Mouse (Mus musculus): ENCODE measurements around the gene Gdf1. TPM values are rescaled to one million over a fixed set of nuclear protein-coding genes. Genes with fewer than 3 reads are reported as not detected.

The Gdf1 gene
- polyA plus RNA-seq, 1 experiment from 2014 or later, result 0.29 TPM

DNA sequence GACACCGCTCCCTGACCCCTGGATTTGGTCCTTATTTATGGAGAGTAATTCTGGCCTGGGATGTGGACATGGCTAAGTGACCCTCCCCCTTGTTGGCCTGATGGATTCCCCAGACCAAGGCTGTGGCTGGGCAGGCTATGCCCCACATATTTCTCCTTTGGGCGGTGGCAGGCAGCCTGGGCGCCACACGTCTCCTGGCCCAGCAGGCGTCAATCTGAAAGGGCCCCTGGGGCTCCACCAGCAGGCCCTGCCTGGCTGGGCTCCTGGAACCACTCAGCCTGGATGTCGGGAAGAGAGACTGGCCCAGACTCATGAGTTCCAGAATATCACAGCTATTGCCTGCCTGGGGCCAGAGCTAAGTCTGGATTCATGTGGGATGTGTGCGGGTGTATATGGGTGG lies 40.9 kb downstream of the Gdf1 start:
- no peak overlapping the region for H3K9ac ChIP-seq
- peaks cover 41% of the 10 kb centered on the region for H3K4me1 ChIP-seq (replicated peaks)
- WGBS (ENCODE audit: insufficient replicate concordance), result 78% methylated on average over 7 of the region's 7 CpGs
- 0 out of 2 replicates have a peak, but pooled peaks cover 6% of the 10 kb centered on the region for H3K9me3 ChIP-seq (replicated peaks)
- H3K27ac ChIP-seq, result no peak overlapping the region
- H3K27me3 ChIP-seq, result peaks cover 66% of the 10 kb centered on the region
- H3K4me2 ChIP-seq, result no peak overlapping the region
- no peaks in the 10 kb centered on the region for H3K36me3 ChIP-seq
- no peak for DNase-seq
- no peak overlapping the region for H3K4me3 ChIP-seq (replicated peaks)
- ATAC-seq (ENCODE audit: low read depth), result no peak

DNA sequence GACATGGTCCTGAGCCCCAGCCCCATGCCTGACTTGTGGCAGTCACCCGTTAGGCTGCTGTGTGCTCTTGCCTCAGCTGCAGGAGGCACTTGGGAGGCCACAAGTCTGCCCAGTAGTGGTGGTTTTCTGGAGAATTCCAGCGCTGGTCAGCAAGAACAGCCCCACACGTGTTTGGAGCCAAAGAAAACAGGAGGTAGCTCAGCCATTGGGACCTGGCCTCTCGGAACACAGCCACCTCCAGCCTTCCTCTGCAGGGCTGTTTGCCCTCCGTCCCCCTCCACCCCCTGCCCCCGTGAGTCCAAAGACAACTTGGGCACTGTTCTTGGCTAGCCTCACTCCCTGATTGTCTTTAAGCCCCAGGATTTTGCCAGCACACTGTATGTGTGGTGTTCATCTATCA lies 42.3 kb downstream of the Gdf1 start:
- Histone ChIP-seq H3K27me3 (peaks cover 76% of the 10 kb centered on the region), H3K27ac (no peak overlapping the region), H3K9me3 (replicated peaks) (0 out of 2 replicates have a peak, but pooled peaks cover 6% of the 10 kb centered on the region), H3K9ac (no peak overlapping the region), H3K4me2 (no peak overlapping the region), H3K4me3 (replicated peaks) (no peak overlapping the region), H3K36me3 (no peaks in the 10 kb centered on the region), H3K4me1 (replicated peaks) (peaks cover 40% of the 10 kb centered on the region)
- no peak for DNase-seq
- 37% methylated on average over 6 of the region's 6 CpGs for WGBS (ENCODE audit: insufficient replicate concordance)
- ATAC-seq (ENCODE audit: low read depth), result no peak

DNA sequence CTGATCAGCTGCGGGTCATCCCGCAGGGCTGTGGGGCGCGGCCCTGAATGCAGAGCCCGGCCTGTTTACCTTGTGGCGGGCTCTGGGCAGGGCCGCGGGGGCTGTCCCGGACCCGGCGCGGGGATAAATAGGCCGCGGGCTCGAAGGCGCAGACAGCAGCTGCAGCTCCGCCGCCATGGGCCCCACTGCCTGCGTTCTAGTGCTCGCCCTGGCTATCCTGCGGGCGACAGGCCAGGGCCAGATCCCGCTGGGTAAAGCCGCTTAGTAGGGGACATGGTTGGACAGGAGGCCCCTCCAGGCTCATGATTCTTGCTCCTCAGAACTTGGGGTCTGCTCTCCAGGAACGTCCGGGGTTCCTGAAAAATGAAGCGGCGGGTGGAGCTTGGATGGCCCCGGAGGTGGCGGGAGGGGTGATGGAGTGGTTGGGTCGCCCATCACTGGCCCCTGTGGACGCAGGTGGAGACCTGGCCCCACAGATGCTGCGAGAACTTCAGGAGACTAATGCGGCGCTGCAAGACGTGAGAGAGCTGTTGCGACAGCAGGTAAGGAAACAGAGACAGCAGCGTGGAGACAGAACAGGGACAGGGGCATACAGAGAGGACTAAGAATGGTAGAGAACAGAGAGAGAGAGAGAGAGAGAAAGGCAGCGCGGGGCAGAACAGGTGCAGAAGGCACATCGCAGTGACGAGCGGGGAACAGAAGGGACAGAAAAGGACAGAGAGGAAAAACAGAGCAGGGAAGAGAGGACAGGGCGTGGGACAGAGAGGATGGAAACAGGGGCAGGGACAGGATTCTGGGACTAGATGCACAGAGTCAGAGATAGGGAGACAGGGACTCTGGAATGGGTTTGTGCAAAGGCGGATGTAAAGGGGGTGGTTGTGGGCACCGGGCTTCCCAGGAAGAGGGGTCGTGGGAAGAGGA lies 44.0 kb downstream of the Gdf1 start, which contains the start of gene Comp:
Gene Comp, plus strand, starts transcription at position 162 of the 921 bp plus-strand sequence.
- Histone ChIP-seq H3K27ac (no peak within 1 kb of the TSS), H3K4me1 (replicated peaks) (peaks cover 40% of the 10 kb centered on the region), H3K9me3 (replicated peaks) (0 out of 2 replicates have a peak, but pooled peaks cover 6% of the 10 kb centered on the region), H3K4me3 (replicated peaks) (peak within 1 kb of the TSS; percentile 47), H3K4me2 (peak within 1 kb of the TSS; percentile 63), H3K9ac (peak within 1 kb of the TSS; percentile 33; the same call in 1 of the 2 replicates), H3K36me3 (no peaks in the 10 kb centered on the region), H3K27me3 (peaks cover 92% of the 10 kb centered on the region)
- no peak for ATAC-seq (ENCODE audit: low read depth)
- 5% methylated on average over 47 of the region's 47 CpGs for WGBS (ENCODE audit: insufficient replicate concordance)
- DNase-seq, result no peak

DNA sequence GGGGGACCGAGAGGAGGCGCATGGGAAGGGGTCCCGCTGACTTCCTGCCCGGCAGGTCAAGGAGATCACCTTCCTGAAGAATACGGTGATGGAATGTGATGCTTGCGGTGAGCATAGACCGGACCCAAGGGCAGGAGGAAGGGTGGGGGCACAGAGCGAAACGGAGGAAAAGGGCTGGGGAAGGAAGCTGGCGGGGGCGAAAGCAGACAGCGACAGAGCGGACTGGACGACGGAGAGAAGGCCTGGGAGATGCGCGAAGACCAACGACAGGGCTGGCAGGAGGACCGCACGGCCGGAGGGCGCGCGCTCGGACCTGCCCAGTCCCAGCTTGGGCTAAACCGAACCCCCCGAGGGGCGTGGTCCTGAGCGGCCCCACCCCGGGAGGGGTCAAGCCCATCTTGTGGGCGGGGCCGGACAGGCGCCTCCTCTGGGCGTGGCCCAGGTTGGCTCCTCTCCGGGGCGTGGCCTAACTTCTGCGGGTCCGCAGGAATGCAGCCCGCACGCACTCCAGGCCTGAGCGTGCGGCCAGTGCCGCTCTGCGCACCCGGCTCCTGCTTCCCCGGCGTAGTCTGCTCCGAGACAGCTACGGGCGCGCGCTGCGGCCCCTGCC lies 44.8 kb downstream of the Gdf1 start:
- no peak overlapping the region; the same call in 1 of the 2 replicates for H3K9ac ChIP-seq
- ATAC-seq (ENCODE audit: low read depth) (peak; percentile 67), DNase-seq (peak; percentile 81)
- peak overlapping the region; percentile 63 for H3K4me2 ChIP-seq
- H3K4me3 ChIP-seq (replicated peaks), result peak overlapping the region; percentile 47
- WGBS (ENCODE audit: insufficient replicate concordance), result 1% methylated on average over 53 of the region's 53 CpGs
- H3K9me3 ChIP-seq (replicated peaks), result 0 out of 2 replicates have a peak, but pooled peaks cover 6% of the 10 kb centered on the region
- no peak overlapping the region for H3K27ac ChIP-seq
- H3K36me3 ChIP-seq, result no peaks in the 10 kb centered on the region
- peaks cover 40% of the 10 kb centered on the region for H3K4me1 ChIP-seq (replicated peaks)
- peaks cover 95% of the 10 kb centered on the region for H3K27me3 ChIP-seq

DNA sequence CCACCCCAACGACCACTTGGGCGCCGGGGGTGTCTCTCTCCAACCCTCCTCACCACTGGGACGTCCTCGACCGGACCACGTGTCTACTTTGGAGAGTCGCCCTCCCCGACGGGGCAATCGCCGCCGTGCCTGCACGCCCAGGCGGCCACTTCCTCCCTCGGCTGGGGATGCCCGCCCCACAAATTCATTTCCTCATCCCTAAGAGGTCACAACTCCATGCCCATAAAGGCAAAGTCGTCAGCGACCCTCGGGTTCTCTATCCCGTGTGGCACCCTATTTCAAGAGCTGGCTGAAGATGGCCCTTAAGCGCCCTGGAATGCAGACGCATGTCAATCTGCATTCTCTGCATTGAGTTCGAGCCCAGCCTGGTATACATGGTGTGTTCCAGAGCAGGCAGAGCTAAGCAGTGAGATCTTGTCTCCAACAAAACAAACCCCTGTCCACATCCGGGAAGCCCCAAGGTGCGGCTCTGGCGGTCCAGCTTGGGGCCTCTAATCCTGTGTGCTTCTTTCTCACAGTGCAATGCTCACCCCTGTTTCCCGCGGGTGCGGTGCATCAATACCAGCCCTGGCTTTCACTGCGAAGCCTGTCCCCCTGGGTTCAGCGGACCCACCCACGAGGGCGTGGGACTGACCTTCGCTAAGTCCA lies 45.7 kb downstream of the Gdf1 start:
- no peak for ATAC-seq (ENCODE audit: low read depth)
- peak overlapping the region; percentile 47 for H3K4me3 ChIP-seq (replicated peaks)
- H3K9me3 ChIP-seq (replicated peaks), result 0 out of 2 replicates have a peak, but pooled peaks cover 6% of the 10 kb centered on the region
- peaks cover 99% of the 10 kb centered on the region for H3K27me3 ChIP-seq
- H3K27ac ChIP-seq, result no peak overlapping the region
- WGBS (ENCODE audit: insufficient replicate concordance), result 5% methylated on average over 35 of the region's 35 CpGs
- no peak for DNase-seq
- H3K4me1 ChIP-seq (replicated peaks), result peaks cover 36% of the 10 kb centered on the region
- peak overlapping the region; percentile 63 for H3K4me2 ChIP-seq
- H3K36me3 ChIP-seq, result no peaks in the 10 kb centered on the region
- H3K9ac ChIP-seq, result no peak overlapping the region

DNA sequence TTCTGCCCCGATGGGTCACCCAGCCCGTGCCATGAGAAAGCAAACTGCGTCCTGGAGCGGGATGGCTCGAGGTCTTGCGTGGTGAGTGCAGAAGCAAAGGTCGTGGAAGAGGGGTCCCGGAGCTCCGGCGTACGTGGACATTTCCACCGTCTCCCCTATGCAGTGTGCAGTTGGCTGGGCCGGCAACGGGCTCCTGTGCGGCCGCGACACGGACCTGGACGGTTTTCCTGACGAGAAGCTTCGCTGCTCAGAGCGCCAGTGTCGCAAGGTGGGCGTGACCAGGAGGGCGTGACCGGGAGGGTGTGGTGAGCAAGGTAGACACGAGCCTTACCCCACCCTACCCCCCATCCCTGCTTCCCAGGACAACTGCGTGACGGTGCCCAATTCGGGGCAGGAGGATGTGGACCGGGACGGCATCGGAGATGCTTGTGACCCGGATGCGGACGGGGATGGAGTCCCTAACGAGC lies 46.7 kb downstream of the Gdf1 start:
- no peak for ATAC-seq (ENCODE audit: low read depth)
- Histone ChIP-seq H3K4me1 (replicated peaks) (peaks cover 36% of the 10 kb centered on the region), H3K4me2 (peak overlapping the region; percentile 29), H3K36me3 (no peaks in the 10 kb centered on the region), H3K27me3 (peaks cover 98% of the 10 kb centered on the region), H3K9ac (no peak overlapping the region), H3K4me3 (replicated peaks) (peak overlapping the region; percentile 17), H3K9me3 (replicated peaks) (0 out of 2 replicates have a peak, but pooled peaks cover 6% of the 10 kb centered on the region), H3K27ac (no peak overlapping the region)
- peak; percentile 36 for DNase-seq
- 10% methylated on average over 37 of the region's 37 CpGs for WGBS (ENCODE audit: insufficient replicate concordance)

DNA sequence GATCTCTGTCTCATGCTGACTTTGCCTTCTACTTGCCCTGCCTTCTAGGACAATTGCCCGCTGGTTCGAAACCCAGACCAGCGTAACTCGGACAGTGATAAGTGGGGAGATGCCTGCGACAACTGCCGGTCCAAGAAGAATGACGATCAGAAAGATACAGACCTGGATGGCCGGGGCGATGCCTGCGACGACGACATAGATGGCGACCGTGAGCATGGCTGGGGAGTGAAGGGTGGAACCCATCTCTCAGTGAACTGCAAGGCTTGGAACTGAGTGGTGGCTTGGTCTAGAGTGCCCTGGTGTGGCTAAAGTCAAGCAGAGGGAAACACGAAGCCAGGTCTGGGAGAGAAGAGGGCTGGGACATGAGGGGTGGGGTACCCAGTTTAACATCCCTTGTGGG lies 47.4 kb downstream of the Gdf1 start:
- Histone ChIP-seq H3K4me2 (no peak overlapping the region), H3K27ac (no peak overlapping the region), H3K27me3 (peaks cover 94% of the 10 kb centered on the region), H3K36me3 (no peaks in the 10 kb centered on the region), H3K4me1 (replicated peaks) (peaks cover 36% of the 10 kb centered on the region), H3K9me3 (replicated peaks) (0 out of 2 replicates have a peak, but pooled peaks cover 6% of the 10 kb centered on the region), H3K9ac (no peak overlapping the region), H3K4me3 (replicated peaks) (no peak overlapping the region)
- ATAC-seq (ENCODE audit: low read depth) (no peak), DNase-seq (no peak)
- WGBS (ENCODE audit: insufficient replicate concordance), result 13% methylated on average over 15 of the region's 15 CpGs

DNA sequence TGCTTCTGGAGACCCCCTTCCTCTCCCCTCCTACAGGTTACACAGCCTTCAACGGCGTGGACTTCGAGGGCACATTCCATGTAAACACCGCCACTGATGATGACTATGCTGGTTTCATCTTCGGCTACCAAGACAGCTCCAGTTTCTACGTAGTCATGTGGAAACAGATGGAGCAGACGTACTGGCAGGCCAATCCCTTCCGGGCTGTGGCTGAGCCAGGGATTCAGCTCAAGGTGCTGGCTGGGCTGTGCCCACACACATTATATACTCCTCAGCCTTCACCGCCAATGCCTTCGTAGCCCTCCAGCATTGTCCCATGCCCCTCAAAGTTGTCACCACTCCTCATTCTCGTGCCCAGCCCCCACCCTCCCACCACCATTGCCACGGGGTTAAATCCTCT lies 50.5 kb downstream of the Gdf1 start:
- no peak overlapping the region for H3K4me2 ChIP-seq
- no peak overlapping the region for H3K9ac ChIP-seq
- H3K36me3 ChIP-seq, result no peaks in the 10 kb centered on the region
- H3K27ac ChIP-seq, result no peak overlapping the region
- ATAC-seq (ENCODE audit: low read depth) (no peak), DNase-seq (no peak)
- peaks cover 64% of the 10 kb centered on the region for H3K27me3 ChIP-seq
- H3K4me1 ChIP-seq (replicated peaks), result peaks cover 19% of the 10 kb centered on the region
- no peak overlapping the region for H3K4me3 ChIP-seq (replicated peaks)
- WGBS (ENCODE audit: insufficient replicate concordance), result 73% methylated on average over 12 of the region's 12 CpGs
- 0 out of 2 replicates have a peak, but pooled peaks cover under 1% of the 10 kb centered on the region for H3K9me3 ChIP-seq (replicated peaks)

Other genes with a start within 250 kb of the Gdf1 start
- 0.05 and 0.51 TPM in 2 replicates for gene Hapln4, start 246.4 kb upstream of the Gdf1 start, polyA plus RNA-seq (2015; fragmentation: Nextera tagmentation; extraction: Ambion mirVana)
- 0.07 and 0.13 TPM in 2 replicates for gene Ncan, start 208.9 kb upstream of the Gdf1 start, polyA plus RNA-seq (2015; fragmentation: Nextera tagmentation; extraction: Ambion mirVana)
- 26.2 and 28.5 TPM in 2 replicates for gene Nr2c2ap, start 198.5 kb upstream of the Gdf1 start, polyA plus RNA-seq (2015; fragmentation: Nextera tagmentation; extraction: Ambion mirVana)
- 6.6 and 7.1 TPM in 2 replicates for gene Rfxank, start 190.7 kb upstream of the Gdf1 start, polyA plus RNA-seq (2015; fragmentation: Nextera tagmentation; extraction: Ambion mirVana)
- 25.0 and 25.8 TPM in 2 replicates for gene Borcs8, start 190.3 kb upstream of the Gdf1 start, polyA plus RNA-seq (2015; fragmentation: Nextera tagmentation; extraction: Ambion mirVana)
- 0.08 and 0.17 TPM in 2 replicates for gene Mef2b, start 190.1 kb upstream of the Gdf1 start, polyA plus RNA-seq (2015; fragmentation: Nextera tagmentation; extraction: Ambion mirVana)
- gene Tmem161a, start 157.5 kb upstream of the Gdf1 start, polyA plus RNA-seq (2015; fragmentation: Nextera tagmentation; extraction: Ambion mirVana), result 27.8 and 31.4 TPM in 2 replicates
- 3.5 and 5.0 TPM in 2 replicates for gene Slc25a42, start 117.5 kb upstream of the Gdf1 start, polyA plus RNA-seq (2015; fragmentation: Nextera tagmentation; extraction: Ambion mirVana)
- 12.4 and 14.3 TPM in 2 replicates for gene Sugp2, start 95.6 kb upstream of the Gdf1 start, polyA plus RNA-seq (2015; fragmentation: Nextera tagmentation; extraction: Ambion mirVana)
- gene Armc6, start 95.4 kb upstream of the Gdf1 start, polyA plus RNA-seq (2015; fragmentation: Nextera tagmentation; extraction: Ambion mirVana), result 17.4 and 18.9 TPM in 2 replicates
- 8.6 and 9.4 TPM in 2 replicates for gene Homer3, start 47.0 kb upstream of the Gdf1 start, polyA plus RNA-seq (2015; fragmentation: Nextera tagmentation; extraction: Ambion mirVana)
- gene Ddx49, start 27.3 kb upstream of the Gdf1 start, polyA plus RNA-seq (2015; fragmentation: Nextera tagmentation; extraction: Ambion mirVana), result 32.4 and 34.1 TPM in 2 replicates
- gene Cope, start 27.3 kb upstream of the Gdf1 start, polyA plus RNA-seq (2015; fragmentation: Nextera tagmentation; extraction: Ambion mirVana), result 170 and 197 TPM in 2 replicates
- 0.15 and 0.30 TPM in 2 replicates for gene Cers1, start 14.0 kb upstream of the Gdf1 start, polyA plus RNA-seq (2015; fragmentation: Nextera tagmentation; extraction: Ambion mirVana)
- gene Upf1, start 23.5 kb downstream of the Gdf1 start, polyA plus RNA-seq (2015; fragmentation: Nextera tagmentation; extraction: Ambion mirVana), result 11.5 and 12.8 TPM in 2 replicates
- 0.48 and 0.58 TPM in 2 replicates for gene Comp, start 43.7 kb downstream of the Gdf1 start, polyA plus RNA-seq (2015; fragmentation: Nextera tagmentation; extraction: Ambion mirVana)
- gene Crtc1, start 109.8 kb downstream of the Gdf1 start, polyA plus RNA-seq (2015; fragmentation: Nextera tagmentation; extraction: Ambion mirVana), result 3.9 and 4.9 TPM in 2 replicates
- gene Klhl26, start 147.2 kb downstream of the Gdf1 start, polyA plus RNA-seq (2015; fragmentation: Nextera tagmentation; extraction: Ambion mirVana), result 6.7 and 7.0 TPM in 2 replicates
- gene Tmem59l, start 157.5 kb downstream of the Gdf1 start, polyA plus RNA-seq (2015; fragmentation: Nextera tagmentation; extraction: Ambion mirVana), result 0.14 and 0.33 TPM in 2 replicates
- gene Crlf1, start 163.3 kb downstream of the Gdf1 start, polyA plus RNA-seq (2015; fragmentation: Nextera tagmentation; extraction: Ambion mirVana), result 3.2 and 3.6 TPM in 2 replicates
- 81.2 and 82.3 TPM in 2 replicates for gene Rex1bd, start 176.9 kb downstream of the Gdf1 start, polyA plus RNA-seq (2015; fragmentation: Nextera tagmentation; extraction: Ambion mirVana)
- 736 and 758 TPM in 2 replicates for gene Uba52, start 181.0 kb downstream of the Gdf1 start, polyA plus RNA-seq (2015; fragmentation: Nextera tagmentation; extraction: Ambion mirVana)
- gene Fkbp8, start 197.9 kb downstream of the Gdf1 start, polyA plus RNA-seq (2015; fragmentation: Nextera tagmentation; extraction: Ambion mirVana), result 177 and 182 TPM in 2 replicates
- 36.2 TPM in 2 replicates for gene Kxd1, start 198.1 kb downstream of the Gdf1 start, polyA plus RNA-seq (2015; fragmentation: Nextera tagmentation; extraction: Ambion mirVana)
- gene Ell, start 209.6 kb downstream of the Gdf1 start, polyA plus RNA-seq (2015; fragmentation: Nextera tagmentation; extraction: Ambion mirVana), result 9.7 and 10.5 TPM in 2 replicates

Data from liver, embryonic 13.5 days (tissue).